Mouse (Mus musculus): ENCODE data around the gene Zdhhc6. TPM values are rescaled to one million over a fixed set of nuclear protein-coding genes. Genes with fewer than 3 reads are reported as not detected.

Gene Zdhhc6
- polyA plus RNA-seq, 1 experiment from 2014 or later = 81.9 TPM

GRCm38 (mm10) chr19:55299378-55299777, 16.5 kb downstream of the Zdhhc6 start:
- ATAC-seq = no peak
- peaks cover 24% of the 10 kb centered on the region for H3K4me1 ChIP-seq
- 87% methylated on average over 1 of the region's 1 CpGs for WGBS (ENCODE audit: insufficient replicate concordance)
- H3K9ac ChIP-seq = no peak overlapping the region
- H3K36me3 ChIP-seq = peaks cover 95% of the 10 kb centered on the region
- no peaks in the 10 kb centered on the region for H3K9me3 ChIP-seq (replicated peaks)
- no peak overlapping the region for H3K4me3 ChIP-seq
- no peak overlapping the region for H3K27ac ChIP-seq
- H3K27me3 ChIP-seq (replicated peaks) = no peaks in the 10 kb centered on the region
- H3K4me2 ChIP-seq = no peak overlapping the region

- no peak overlapping the region for H3K27ac ChIP-seq
- H3K9ac ChIP-seq = no peak overlapping the region
- H3K36me3 ChIP-seq = peaks cover 95% of the 10 kb centered on the region
- H3K4me1 ChIP-seq = peaks cover 37% of the 10 kb centered on the region
- H3K27me3 ChIP-seq (replicated peaks) = no peaks in the 10 kb centered on the region
- no peak overlapping the region for H3K4me3 ChIP-seq
- ATAC-seq = no peak
- 75% methylated on average over 5 of the region's 5 CpGs for WGBS (ENCODE audit: insufficient replicate concordance)
- H3K4me2 ChIP-seq = no peak overlapping the region
- H3K9me3 ChIP-seq (replicated peaks) = no peaks in the 10 kb centered on the region
Measured at GRCm38 (mm10) chr19:55297961-55298360, 17.9 kb downstream of the Zdhhc6 start.

GRCm38 (mm10) chr19:55297489-55297888, 18.3 kb downstream of the Zdhhc6 start:
- Histone ChIP-seq H3K4me1 (peaks cover 42% of the 10 kb centered on the region), H3K9ac (no peak overlapping the region), H3K27ac (0 out of 2 replicates have a peak overlapping the region, but pooled peaks have one; percentile 5), H3K27me3 (replicated peaks) (no peaks in the 10 kb centered on the region), H3K4me2 (no peak overlapping the region), H3K9me3 (replicated peaks) (no peaks in the 10 kb centered on the region), H3K36me3 (peaks cover 95% of the 10 kb centered on the region), H3K4me3 (no peak overlapping the region)
- 83% methylated on average over 2 of the region's 2 CpGs for WGBS (ENCODE audit: insufficient replicate concordance)
- ATAC-seq = no peak

GRCm38 (mm10) chr19:55296301-55296700, 19.5 kb downstream of the Zdhhc6 start:
- Histone ChIP-seq H3K9me3 (replicated peaks) (no peaks in the 10 kb centered on the region), H3K9ac (no peak overlapping the region), H3K36me3 (peaks cover 93% of the 10 kb centered on the region), H3K4me3 (no peak overlapping the region), H3K4me2 (no peak overlapping the region), H3K4me1 (peaks cover 43% of the 10 kb centered on the region), H3K27me3 (replicated peaks) (no peaks in the 10 kb centered on the region), H3K27ac (peak overlapping the region; percentile 45; the same call in 1 of the 2 replicates)
- ATAC-seq = no peak
- 77% methylated on average over 2 of the region's 2 CpGs for WGBS (ENCODE audit: insufficient replicate concordance)

- Histone ChIP-seq H3K27ac (peak overlapping the region; percentile 50), H3K4me2 (0 out of 2 replicates have a peak overlapping the region, but pooled peaks have one; percentile 3), H3K9ac (no peak overlapping the region), H3K4me3 (no peak overlapping the region), H3K27me3 (replicated peaks) (no peaks in the 10 kb centered on the region), H3K36me3 (peaks cover 93% of the 10 kb centered on the region), H3K9me3 (replicated peaks) (no peaks in the 10 kb centered on the region), H3K4me1 (peaks cover 49% of the 10 kb centered on the region)
- WGBS (ENCODE audit: insufficient replicate concordance) = 53% methylated on average over 3 of the region's 3 CpGs
- ATAC-seq = peak; percentile 17; the same call in 1 of the 2 replicates
Measured at GRCm38 (mm10) chr19:55295556-55295955, 20.3 kb downstream of the Zdhhc6 start.

- WGBS (ENCODE audit: insufficient replicate concordance) = 43% methylated on average over 9 of the region's 9 CpGs
- Histone ChIP-seq H3K4me3 (no peak overlapping the region), H3K27me3 (replicated peaks) (no peaks in the 10 kb centered on the region), H3K4me2 (0 out of 2 replicates have a peak overlapping the region, but pooled peaks have one; percentile 3), H3K4me1 (peaks cover 54% of the 10 kb centered on the region), H3K9ac (no peak overlapping the region), H3K36me3 (peaks cover 94% of the 10 kb centered on the region), H3K27ac (peak overlapping the region; percentile 50), H3K9me3 (replicated peaks) (no peaks in the 10 kb centered on the region)
- peak; percentile 77 for ATAC-seq
Measured at GRCm38 (mm10) chr19:55295075-55295474, 20.8 kb downstream of the Zdhhc6 start.

- 27% methylated on average over 4 of the region's 4 CpGs for WGBS (ENCODE audit: insufficient replicate concordance)
- ATAC-seq = no peak
- Histone ChIP-seq H3K27ac (peak overlapping the region; percentile 64), H3K36me3 (peaks cover 97% of the 10 kb centered on the region), H3K9ac (peak overlapping the region; percentile 29; the same call in 1 of the 2 replicates), H3K4me2 (no peak overlapping the region), H3K9me3 (replicated peaks) (no peaks in the 10 kb centered on the region), H3K4me1 (peaks cover 58% of the 10 kb centered on the region), H3K4me3 (no peak overlapping the region), H3K27me3 (replicated peaks) (no peaks in the 10 kb centered on the region)
Measured at GRCm38 (mm10) chr19:55293175-55293574, 22.7 kb downstream of the Zdhhc6 start.

GRCm38 (mm10) chr19:55292210-55292850, 23.5 kb downstream of the Zdhhc6 start:
- Histone ChIP-seq H3K4me2 (no peak overlapping the region), H3K27ac (no peak overlapping the region), H3K36me3 (peaks cover 98% of the 10 kb centered on the region), H3K4me1 (peaks cover 58% of the 10 kb centered on the region), H3K4me3 (no peak overlapping the region), H3K9ac (no peak overlapping the region; the same call in 1 of the 2 replicates), H3K9me3 (replicated peaks) (no peaks in the 10 kb centered on the region), H3K27me3 (replicated peaks) (no peaks in the 10 kb centered on the region)
- WGBS (ENCODE audit: insufficient replicate concordance) = 84% methylated on average over 2 of the region's 2 CpGs
- ATAC-seq = no peak

- Histone ChIP-seq H3K4me2 (no peak overlapping the region), H3K36me3 (peaks cover 98% of the 10 kb centered on the region), H3K9ac (no peak overlapping the region), H3K9me3 (replicated peaks) (no peaks in the 10 kb centered on the region), H3K27ac (peak overlapping the region; percentile 58), H3K4me3 (no peak overlapping the region), H3K27me3 (replicated peaks) (no peaks in the 10 kb centered on the region), H3K4me1 (peaks cover 63% of the 10 kb centered on the region)
- no peak for ATAC-seq
- WGBS (ENCODE audit: insufficient replicate concordance) = 39% methylated on average over 2 of the region's 2 CpGs
Measured at GRCm38 (mm10) chr19:55290621-55291270, 25.1 kb downstream of the Zdhhc6 start.

- peaks cover 63% of the 10 kb centered on the region for H3K4me1 ChIP-seq
- peaks cover 97% of the 10 kb centered on the region for H3K36me3 ChIP-seq
- no peak for ATAC-seq
- H3K9ac ChIP-seq = no peak overlapping the region
- no peaks in the 10 kb centered on the region for H3K9me3 ChIP-seq (replicated peaks)
- H3K27me3 ChIP-seq (replicated peaks) = no peaks in the 10 kb centered on the region
- no peak overlapping the region for H3K4me2 ChIP-seq
- no peak overlapping the region for H3K4me3 ChIP-seq
- H3K27ac ChIP-seq = 0 out of 2 replicates have a peak overlapping the region, but pooled peaks have one; percentile 33
Measured at GRCm38 (mm10) chr19:55288974-55289373, 26.9 kb downstream of the Zdhhc6 start.

GRCm38 (mm10) chr19:55286034-55286433, 29.8 kb downstream of the Zdhhc6 start:
- no peak overlapping the region for H3K4me3 ChIP-seq
- no peak for ATAC-seq
- peak overlapping the region; percentile 66; the same call in 1 of the 2 replicates for H3K27ac ChIP-seq
- H3K4me1 ChIP-seq = peaks cover 56% of the 10 kb centered on the region
- H3K9me3 ChIP-seq (replicated peaks) = no peaks in the 10 kb centered on the region
- no peak overlapping the region for H3K9ac ChIP-seq
- WGBS (ENCODE audit: insufficient replicate concordance) = 82% methylated on average over 4 of the region's 4 CpGs
- no peaks in the 10 kb centered on the region for H3K27me3 ChIP-seq (replicated peaks)
- H3K4me2 ChIP-seq = peak overlapping the region; percentile 65
- peaks cover 95% of the 10 kb centered on the region for H3K36me3 ChIP-seq

- Histone ChIP-seq H3K9ac (peak overlapping the region; percentile 61; the same call in 1 of the 2 replicates), H3K27me3 (replicated peaks) (no peaks in the 10 kb centered on the region), H3K36me3 (peaks cover 94% of the 10 kb centered on the region), H3K9me3 (replicated peaks) (no peaks in the 10 kb centered on the region), H3K4me2 (peak overlapping the region; percentile 65), H3K4me3 (peak overlapping the region; percentile 42), H3K4me1 (peaks cover 42% of the 10 kb centered on the region), H3K27ac (peak overlapping the region; percentile 94)
- WGBS (ENCODE audit: insufficient replicate concordance) = 27% methylated on average over 4 of the region's 4 CpGs
- ATAC-seq = peak; percentile 100
Measured at GRCm38 (mm10) chr19:55284093-55284492, 31.7 kb downstream of the Zdhhc6 start.

Measured in liver, embryonic 12.5 days (tissue).